Mouse (Mus musculus) heart, embryonic 11.5 days (tissue): ENCODE results near the gene Tcf7l2. TPM values are rescaled to one million over a fixed set of nuclear protein-coding genes. Genes with fewer than 3 reads are reported as not detected.

ENCODE experiments used
- ATAC-seq: fragments of 200-750 bp; cut with Nextera tagmentation; replicated peaks from 2 replicates; pipeline ENCODE4 v1.8.0; 2017; ENCODE audit warnings: moderate library complexity; ENCODE audit not compliant: insufficient number of reproducible peaks, low FRiP score, low TSS enrichment
- H3K27ac ChIP-seq: fragments of 300-500 bp; sonication (generic); 2 replicates; pipeline ENCODE4 v1.5.1; 2014; ENCODE audit warnings: mild to moderate bottlenecking, low read depth, low read length
- H3K27me3 ChIP-seq: fragments of 300-500 bp; sonication (generic); 2 replicates; pipeline ENCODE4 v1.6.1; 2014; ENCODE audit warnings: mild to moderate bottlenecking, low read length, mixed read lengths; ENCODE audit not compliant: control insufficient read depth, insufficient read depth
- H3K36me3 ChIP-seq: fragments of 300-500 bp; sonication (generic); 2 replicates; pipeline ENCODE4 v1.6.1; 2014; ENCODE audit warnings: mild to moderate bottlenecking, low read length, moderate library complexity, mixed read lengths; ENCODE audit not compliant: control insufficient read depth, insufficient read depth
- H3K4me1 ChIP-seq: fragments of 300-500 bp; sonication (generic); 2 replicates; pipeline ENCODE4 v1.6.1; 2014; ENCODE audit warnings: low read length; ENCODE audit not compliant: control insufficient read depth, insufficient read depth
- H3K4me2 ChIP-seq: fragments of 300-500 bp; sonication (generic); 2 replicates; pipeline ENCODE4 v1.6.1; 2014; ENCODE audit warnings: mild to moderate bottlenecking, moderate library complexity
- H3K4me3 ChIP-seq: fragments of 300-500 bp; sonication (generic); 2 replicates; pipeline ENCODE4 v1.5.1; 2014; ENCODE audit warnings: low read depth, low read length
- H3K9ac ChIP-seq: fragments of 300-500 bp; sonication (generic); 2 replicates; pipeline ENCODE4 v1.6.1; 2014; ENCODE audit warnings: mild to moderate bottlenecking, low read depth, low read length, moderate library complexity
- H3K9me3 ChIP-seq: fragments of 300-500 bp; sonication (generic); replicated peaks from 2 replicates; pipeline ENCODE4 v1.6.1; 2016; ENCODE audit warnings: low read length; ENCODE audit not compliant: control insufficient read depth
- WGBS: fragments of 180-500 bp; shearing (Covaris S2); extraction: QIAGEN DNeasy Blood & Tissue Kit; methylation state at CpG from one replicate; pipeline ENCODE4 v1.1.7; 2014; ENCODE audit not compliant: insufficient replicate concordance; 5-methylcytosine and 5-hydroxymethylcytosine counted together
- polyA plus RNA-seq: library from polyadenylated mRNA; unstranded; fragments of >200 nt; fragmentation: Nextera tagmentation; extraction: Ambion mirVana; gene quantifications from 2 replicates; pipeline ENCODE4 v1.2.1, GENCODE M21; 2014

The Tcf7l2 gene
- polyA plus RNA-seq, 1 experiment from 2014 or later = 82.0 TPM

- 82% methylated on average over 7 of the region's 7 CpGs for WGBS
- H3K36me3 ChIP-seq = peaks cover 26% of the 10 kb centered on the region
Measured at GRCm38 (mm10) chr19:55915506-55915905, 173.9 kb downstream of the Tcf7l2 start.

GRCm38 (mm10) chr19:55916211-55916610, 174.6 kb downstream of the Tcf7l2 start:
- Histone ChIP-seq H3K9me3 (no peaks in the 10 kb centered on the region), H3K4me2 (no peak overlapping the region), H3K27me3 (no peaks in the 10 kb centered on the region), H3K27ac (no peak overlapping the region), H3K4me1 (no peaks in the 10 kb centered on the region), H3K9ac (no peak overlapping the region), H3K4me3 (no peak overlapping the region), H3K36me3 (peaks cover 23% of the 10 kb centered on the region)
- 93% methylated on average over 3 of the region's 3 CpGs for WGBS
- ATAC-seq = no peak

More at GRCm38 (mm10) chr19:55915506-55915905, 173.9 kb downstream of the Tcf7l2 start:
- no peaks in the 10 kb centered on the region for H3K9me3 ChIP-seq
- no peaks in the 10 kb centered on the region for H3K27me3 ChIP-seq
- no peaks in the 10 kb centered on the region for H3K4me1 ChIP-seq
- no peak overlapping the region for H3K27ac ChIP-seq
- no peak for ATAC-seq
- H3K4me3 ChIP-seq = no peak overlapping the region
- H3K9ac ChIP-seq = no peak overlapping the region
- no peak overlapping the region for H3K4me2 ChIP-seq

GRCm38 (mm10) chr19:55923789-55924426, 182.3 kb downstream of the Tcf7l2 start:
- ATAC-seq = no peak
- WGBS = 58% methylated on average over 12 of the region's 12 CpGs
- peaks cover 14% of the 10 kb centered on the region for H3K36me3 ChIP-seq
- no peak overlapping the region for H3K4me2 ChIP-seq
- H3K4me3 ChIP-seq = no peak overlapping the region
- H3K9ac ChIP-seq = no peak overlapping the region
- no peaks in the 10 kb centered on the region for H3K9me3 ChIP-seq
- 0 out of 2 replicates have a peak, but pooled peaks cover 4% of the 10 kb centered on the region for H3K4me1 ChIP-seq
- no peaks in the 10 kb centered on the region for H3K27me3 ChIP-seq
- H3K27ac ChIP-seq = no peak overlapping the region

GRCm38 (mm10) chr19:55924800-55925199, 183.2 kb downstream of the Tcf7l2 start:
- 78% methylated on average over 4 of the region's 4 CpGs for WGBS
- Histone ChIP-seq H3K27ac (no peak overlapping the region), H3K4me3 (no peak overlapping the region), H3K4me1 (0 out of 2 replicates have a peak, but pooled peaks cover 4% of the 10 kb centered on the region), H3K27me3 (no peaks in the 10 kb centered on the region), H3K36me3 (peaks cover 9% of the 10 kb centered on the region), H3K4me2 (no peak overlapping the region), H3K9me3 (no peaks in the 10 kb centered on the region), H3K9ac (no peak overlapping the region)
- no peak for ATAC-seq

GRCm38 (mm10) chr19:55925425-55925803, 183.8 kb downstream of the Tcf7l2 start:
- no peaks in the 10 kb centered on the region for H3K9me3 ChIP-seq
- H3K27ac ChIP-seq = no peak overlapping the region

GRCm38 (mm10) chr19:55925804-55926521, 184.3 kb downstream of the Tcf7l2 start:
- 0 out of 2 replicates have a peak overlapping the region, but pooled peaks have one; percentile 41 for H3K27ac ChIP-seq
- H3K4me1 ChIP-seq = peaks cover 4% of the 10 kb centered on the region; the same call in 1 of the 2 replicates
- no peak for ATAC-seq

More at GRCm38 (mm10) chr19:55925425-55925803, 183.8 kb downstream of the Tcf7l2 start:
- Histone ChIP-seq H3K9ac (no peak overlapping the region), H3K27me3 (no peaks in the 10 kb centered on the region), H3K4me2 (no peak overlapping the region; the same call in 1 of the 2 replicates), H3K4me3 (no peak overlapping the region), H3K4me1 (0 out of 2 replicates have a peak, but pooled peaks cover 4% of the 10 kb centered on the region), H3K36me3 (peaks cover 8% of the 10 kb centered on the region)
- WGBS = 37% methylated on average over 7 of the region's 7 CpGs
- ATAC-seq = no peak

GRCm38 (mm10) chr19:55926858-55927673, 185.4 kb downstream of the Tcf7l2 start:
- Histone ChIP-seq H3K4me2 (no peak overlapping the region), H3K9me3 (no peaks in the 10 kb centered on the region), H3K27me3 (no peaks in the 10 kb centered on the region), H3K36me3 (peaks cover 11% of the 10 kb centered on the region; the same call in 1 of the 2 replicates), H3K4me3 (no peak overlapping the region), H3K27ac (no peak overlapping the region), H3K9ac (no peak overlapping the region), H3K4me1 (peaks cover 4% of the 10 kb centered on the region; the same call in 1 of the 2 replicates)
- WGBS = 85% methylated on average over 16 of the region's 16 CpGs
- ATAC-seq = no peak

More at GRCm38 (mm10) chr19:55925804-55926521, 184.3 kb downstream of the Tcf7l2 start:
- H3K9me3 ChIP-seq = no peaks in the 10 kb centered on the region
- peak overlapping the region; percentile 16 for H3K4me2 ChIP-seq
- 70% methylated on average over 16 of the region's 16 CpGs for WGBS
- no peak overlapping the region for H3K4me3 ChIP-seq
- no peaks in the 10 kb centered on the region for H3K27me3 ChIP-seq
- peak overlapping the region; percentile 28; the same call in 1 of the 2 replicates for H3K9ac ChIP-seq
- peaks cover 7% of the 10 kb centered on the region for H3K36me3 ChIP-seq

- Histone ChIP-seq H3K36me3 (peaks cover 8% of the 10 kb centered on the region; the same call in 1 of the 2 replicates), H3K4me2 (no peak overlapping the region), H3K9ac (no peak overlapping the region), H3K27me3 (no peaks in the 10 kb centered on the region), H3K4me1 (peaks cover 4% of the 10 kb centered on the region; the same call in 1 of the 2 replicates), H3K9me3 (no peaks in the 10 kb centered on the region), H3K4me3 (no peak overlapping the region), H3K27ac (no peak overlapping the region)
- no peak for ATAC-seq
- WGBS = 75% methylated on average over 9 of the region's 9 CpGs
Measured at GRCm38 (mm10) chr19:55927674-55928061, 186.0 kb downstream of the Tcf7l2 start.
